Mouse (Mus musculus) hindbrain, embryonic 13.5 days (tissue): ENCODE measurements at regions not wholly inside any gene's neighbourhood (a gene's known extent, or its start where the extent isn't known, plus 50 kb on each side); places are given as distances from the start of the nearest gene placed in this dataset.
A peak's percentile ranks its signal among the peaks of the same experiment; 100 is the strongest.

ENCODE experiments used
- ATAC-seq: fragments of 200-750 bp; cut with Nextera tagmentation; 2 replicates; pipeline ENCODE4 v1.8.0; 2017; ENCODE audit warnings: moderate TSS enrichment; ENCODE audit not compliant: low FRiP score
- H3K27ac ChIP-seq: fragments of 300-500 bp; sonication (generic); 2 replicates; pipeline ENCODE4 v1.5.1; 2015; ENCODE audit warnings: inconsistent platforms, mild to moderate bottlenecking, moderate library complexity
- H3K27me3 ChIP-seq: fragments of 300-500 bp; sonication (generic); 2 replicates; pipeline ENCODE4 v1.6.1; 2015; ENCODE audit warnings: mild to moderate bottlenecking, inconsistent platforms
- H3K36me3 ChIP-seq: fragments of 300-500 bp; sonication (generic); 2 replicates; pipeline ENCODE4 v1.6.1; 2015; ENCODE audit warnings: mild to moderate bottlenecking, inconsistent platforms
- H3K4me1 ChIP-seq: fragments of 300-500 bp; sonication (generic); replicated peaks from 2 replicates; pipeline ENCODE4 v1.6.1; 2015; ENCODE audit warnings: inconsistent platforms
- H3K4me2 ChIP-seq: fragments of 300-500 bp; sonication (generic); 2 replicates; pipeline ENCODE4 v1.6.1; 2015; ENCODE audit warnings: inconsistent platforms, mild to moderate bottlenecking, moderate library complexity
- H3K4me3 ChIP-seq: fragments of 300-500 bp; sonication (generic); 2 replicates; pipeline ENCODE4 v1.5.1; 2015; ENCODE audit warnings: mild to moderate bottlenecking, inconsistent platforms
- H3K9ac ChIP-seq: fragments of 300-500 bp; sonication (generic); 2 replicates; pipeline ENCODE4 v1.6.1; 2015; ENCODE audit warnings: mild to moderate bottlenecking, inconsistent platforms
- H3K9me3 ChIP-seq: fragments of 300-500 bp; sonication (generic); 2 replicates; pipeline ENCODE4 v1.6.1; 2016; ENCODE audit warnings: inconsistent platforms
- WGBS: fragments of 180-500 bp; shearing (Covaris S2); methylation state at CpG from one replicate; pipeline ENCODE4 v1.1.7; 2015; 5-methylcytosine and 5-hydroxymethylcytosine counted together

DNA sequence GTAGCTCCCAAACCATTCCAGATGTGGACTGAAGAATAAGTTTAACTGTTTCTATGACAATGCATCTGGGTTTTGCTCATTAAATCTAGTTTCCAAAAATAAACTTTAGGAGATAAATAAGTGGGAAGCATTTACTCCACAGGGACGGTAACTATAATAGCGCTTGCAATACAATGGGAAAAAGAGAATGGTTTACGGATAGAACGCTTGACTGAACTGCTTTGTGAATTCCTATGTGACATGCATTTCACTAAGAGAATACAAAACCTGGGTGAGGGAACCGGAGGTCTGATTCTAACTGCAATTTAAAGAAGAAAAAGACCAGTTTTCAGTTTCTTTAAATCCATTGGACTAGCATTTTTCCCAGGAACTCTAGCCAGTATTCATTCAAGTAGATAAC, 704.1 kb upstream of the Marcks start:
- no peak overlapping the region for H3K4me3 ChIP-seq

DNA sequence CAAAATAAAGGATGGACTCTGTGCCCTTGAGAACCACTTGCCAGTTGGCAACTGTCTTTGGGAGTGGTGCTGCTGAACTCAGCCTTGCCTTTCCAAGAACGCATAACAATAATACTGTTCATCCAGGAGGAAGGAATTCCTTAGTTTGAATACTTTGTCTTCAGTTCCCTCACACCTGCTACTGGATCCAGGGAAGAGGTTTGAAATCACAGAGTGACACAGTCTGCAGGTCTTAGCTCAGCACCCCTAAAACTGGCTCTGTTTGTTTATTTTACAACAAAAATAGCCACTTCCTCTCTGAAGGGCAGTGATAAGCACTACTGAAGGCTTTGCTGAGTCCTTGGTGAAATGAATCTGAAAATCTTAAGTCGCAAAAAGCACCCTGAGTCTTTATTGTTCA, 703.1 kb upstream of the Marcks start:
- Histone ChIP-seq H3K4me2 (no peak overlapping the region), H3K4me1 (0 out of 2 replicates have a peak, but pooled peaks cover 3% of the 10 kb centered on the region), H3K9ac (no peak overlapping the region), H3K27me3 (no peaks in the 10 kb centered on the region), H3K27ac (no peak overlapping the region), H3K4me3 (no peak overlapping the region), H3K9me3 (no peaks in the 10 kb centered on the region), H3K36me3 (no peaks in the 10 kb centered on the region)
- ATAC-seq: no peak
- 42% methylated on average over 2 of the region's 2 CpGs for WGBS

More for the DNA sequence above, 704.1 kb upstream of the Marcks start:
- Histone ChIP-seq H3K36me3 (no peaks in the 10 kb centered on the region), H3K27ac (no peak overlapping the region), H3K9me3 (no peaks in the 10 kb centered on the region), H3K4me2 (no peak overlapping the region), H3K4me1 (0 out of 2 replicates have a peak, but pooled peaks cover 3% of the 10 kb centered on the region), H3K27me3 (no peaks in the 10 kb centered on the region), H3K9ac (no peak overlapping the region)
- no peak for ATAC-seq
- WGBS: 19% methylated on average over 5 of the region's 5 CpGs

DNA sequence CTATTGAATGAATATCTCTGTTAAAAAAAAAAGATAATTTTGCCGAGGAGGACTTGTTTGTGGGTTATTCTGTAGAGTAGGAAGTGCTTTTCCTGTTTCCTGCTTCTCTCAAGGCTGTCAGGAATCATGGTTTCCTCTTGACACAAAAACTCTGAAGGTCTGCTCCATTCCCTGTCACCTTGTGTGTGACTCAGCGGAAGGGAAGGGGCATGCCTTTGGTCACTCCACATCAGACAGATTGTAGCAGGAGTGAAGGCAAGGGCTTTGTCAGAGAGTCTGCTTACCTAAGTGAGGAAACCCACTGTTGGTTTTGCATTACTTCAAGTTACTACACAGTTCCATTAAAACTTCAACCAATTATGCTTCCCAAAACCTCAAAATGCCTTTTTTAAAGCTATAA, 699.0 kb upstream of the Marcks start:
- WGBS: 81% methylated on average over 2 of the region's 2 CpGs
- H3K4me1 ChIP-seq: no peaks in the 10 kb centered on the region
- H3K9ac ChIP-seq: no peak overlapping the region
- no peaks in the 10 kb centered on the region for H3K36me3 ChIP-seq
- ATAC-seq: no peak
- no peaks in the 10 kb centered on the region for H3K9me3 ChIP-seq
- H3K4me3 ChIP-seq: no peak overlapping the region
- no peak overlapping the region for H3K4me2 ChIP-seq
- H3K27ac ChIP-seq: no peak overlapping the region
- no peaks in the 10 kb centered on the region for H3K27me3 ChIP-seq

DNA sequence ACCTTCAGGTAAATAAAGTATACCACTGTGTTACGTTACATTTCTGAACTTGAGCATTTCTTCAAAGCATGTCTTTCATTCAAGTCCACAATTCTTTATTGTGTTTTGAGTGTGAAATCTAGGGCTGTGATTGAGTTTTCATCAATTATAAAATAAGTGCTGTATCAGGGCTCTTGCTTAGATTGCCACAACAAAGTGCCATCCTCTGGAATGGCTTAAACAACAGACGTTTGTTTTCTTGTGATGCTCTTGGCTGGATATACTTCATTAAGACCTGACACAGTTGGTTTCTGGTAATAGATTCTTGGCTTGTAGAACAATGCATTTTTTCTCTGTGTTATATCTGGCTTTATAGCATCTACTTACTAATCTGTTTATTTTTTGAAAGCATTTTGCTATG, 674.3 kb upstream of the Marcks start:
- Histone ChIP-seq H3K4me1 (peaks cover 17% of the 10 kb centered on the region), H3K36me3 (no peaks in the 10 kb centered on the region), H3K27me3 (no peaks in the 10 kb centered on the region), H3K27ac (peak overlapping the region; percentile 69; the same call in 1 of the 2 replicates), H3K9me3 (no peaks in the 10 kb centered on the region), H3K4me2 (no peak overlapping the region), H3K9ac (no peak overlapping the region), H3K4me3 (no peak overlapping the region)
- no peak for ATAC-seq
- 36% methylated on average over 2 of the region's 2 CpGs for WGBS

DNA sequence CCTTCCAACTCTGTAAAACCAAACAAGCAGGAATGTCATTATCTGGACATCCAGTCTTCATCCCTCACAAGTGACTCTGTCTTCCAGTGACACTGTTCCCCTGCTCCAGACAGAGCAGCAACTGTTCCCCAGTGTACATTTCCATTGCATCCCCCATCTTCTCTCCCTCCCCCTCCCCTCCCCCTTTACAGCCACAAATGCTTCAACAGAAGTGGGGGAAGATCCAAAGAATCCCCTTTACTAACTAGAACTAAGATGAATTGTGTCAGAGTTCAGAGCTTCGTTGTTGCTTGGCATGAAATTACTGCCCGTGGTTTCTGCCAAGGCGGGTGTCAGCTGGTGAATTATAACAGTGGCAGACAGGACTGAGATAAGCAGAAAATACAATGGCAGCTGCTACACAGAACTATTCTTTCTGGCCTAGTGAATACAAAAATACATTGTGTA, 673.7 kb upstream of the Marcks start:
- peak; percentile 89 for ATAC-seq
- Histone ChIP-seq H3K4me3 (no peak overlapping the region), H3K27ac (peak overlapping the region; percentile 69), H3K36me3 (no peaks in the 10 kb centered on the region), H3K4me1 (peaks cover 17% of the 10 kb centered on the region), H3K9ac (0 out of 2 replicates have a peak overlapping the region, but pooled peaks have one; percentile 1), H3K27me3 (no peaks in the 10 kb centered on the region), H3K4me2 (no peak overlapping the region), H3K9me3 (no peaks in the 10 kb centered on the region)
- WGBS: 18% methylated on average over 3 of the region's 3 CpGs

DNA sequence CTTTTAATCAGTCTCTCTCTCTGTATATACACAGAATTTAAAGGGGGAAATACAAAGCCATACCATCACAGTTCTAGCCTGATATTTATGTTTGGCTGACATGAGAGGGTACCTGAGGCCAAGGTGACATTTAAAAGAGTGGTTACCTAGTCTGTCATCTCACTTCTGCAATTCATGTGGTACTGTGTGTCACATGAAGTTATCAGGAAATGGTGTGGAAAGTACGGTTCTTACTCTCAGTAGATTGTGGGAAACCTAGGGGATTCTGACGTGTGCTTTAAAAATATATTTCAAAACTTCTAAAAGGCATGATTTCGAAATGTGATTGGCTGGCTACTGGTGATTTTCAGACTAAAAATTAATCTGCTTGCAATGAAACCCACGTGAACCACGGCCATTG, 673.1 kb upstream of the Marcks start:
- no peaks in the 10 kb centered on the region for H3K9me3 ChIP-seq
- H3K4me1 ChIP-seq: peaks cover 17% of the 10 kb centered on the region
- no peak for ATAC-seq
- H3K27ac ChIP-seq: peak overlapping the region; percentile 69; the same call in 1 of the 2 replicates
- H3K27me3 ChIP-seq: no peaks in the 10 kb centered on the region
- no peak overlapping the region for H3K9ac ChIP-seq
- H3K36me3 ChIP-seq: no peaks in the 10 kb centered on the region
- WGBS: 78% methylated on average over 5 of the region's 5 CpGs
- no peak overlapping the region for H3K4me2 ChIP-seq
- H3K4me3 ChIP-seq: no peak overlapping the region

DNA sequence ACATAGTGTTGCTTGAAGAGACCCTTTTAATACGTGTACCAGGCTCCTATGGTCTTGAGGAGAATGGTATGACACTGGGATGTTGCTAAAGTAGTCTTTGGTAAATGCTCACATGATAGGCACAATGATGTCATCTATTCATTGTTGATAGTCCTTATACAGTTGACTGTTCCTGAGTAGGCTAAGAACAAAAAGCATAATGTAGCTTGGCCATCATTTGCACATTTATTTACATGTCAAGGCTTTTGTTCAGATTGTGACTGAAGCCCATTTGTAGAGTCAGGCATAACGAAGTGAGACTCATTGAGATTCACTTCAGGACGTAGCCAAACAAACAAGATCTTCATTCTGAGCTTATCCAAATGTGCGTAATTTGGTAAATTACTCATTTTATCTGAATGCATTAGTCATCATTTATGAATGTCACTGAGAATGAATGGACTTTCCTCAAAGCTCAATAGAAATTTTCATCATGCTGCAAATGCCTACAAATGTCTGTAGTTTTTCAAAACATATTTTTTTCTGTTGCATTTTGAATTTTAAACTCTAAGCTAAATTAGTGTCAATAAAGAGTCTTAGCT, 664.6 kb upstream of the Marcks start:
- Histone ChIP-seq H3K4me3 (no peak overlapping the region), H3K4me2 (no peak overlapping the region), H3K9me3 (no peaks in the 10 kb centered on the region), H3K4me1 (no peaks in the 10 kb centered on the region), H3K9ac (no peak overlapping the region), H3K27ac (no peak overlapping the region), H3K27me3 (no peaks in the 10 kb centered on the region), H3K36me3 (no peaks in the 10 kb centered on the region)
- ATAC-seq: no peak
- 38% methylated on average over 4 of the region's 4 CpGs for WGBS

DNA sequence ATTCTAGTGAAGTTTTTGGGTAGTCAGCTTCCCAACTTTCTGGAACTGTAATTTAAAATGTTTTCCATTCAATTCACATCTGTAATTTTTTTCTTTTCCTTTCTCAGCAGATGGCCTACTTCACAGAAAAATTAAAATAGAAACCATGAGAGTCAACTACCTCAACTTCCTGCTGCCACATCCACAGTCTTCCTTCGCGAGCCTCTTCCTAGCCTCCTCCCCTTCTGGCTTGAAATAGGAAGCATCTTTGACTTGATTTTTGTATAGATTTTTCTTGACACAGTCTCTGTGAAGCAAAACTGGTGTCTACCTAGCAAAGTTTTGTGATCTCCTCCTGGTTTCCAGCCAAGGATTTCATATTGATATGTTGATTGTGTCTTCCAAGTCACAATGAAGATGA, 660.7 kb upstream of the Marcks start:
- no peak overlapping the region for H3K9ac ChIP-seq
- no peak for ATAC-seq
- no peaks in the 10 kb centered on the region for H3K4me1 ChIP-seq
- no peak overlapping the region for H3K4me3 ChIP-seq
- no peaks in the 10 kb centered on the region for H3K9me3 ChIP-seq
- WGBS: 91% methylated on average over 2 of the region's 2 CpGs
- no peak overlapping the region for H3K4me2 ChIP-seq
- no peaks in the 10 kb centered on the region for H3K27me3 ChIP-seq
- no peaks in the 10 kb centered on the region for H3K36me3 ChIP-seq
- no peak overlapping the region for H3K27ac ChIP-seq

DNA sequence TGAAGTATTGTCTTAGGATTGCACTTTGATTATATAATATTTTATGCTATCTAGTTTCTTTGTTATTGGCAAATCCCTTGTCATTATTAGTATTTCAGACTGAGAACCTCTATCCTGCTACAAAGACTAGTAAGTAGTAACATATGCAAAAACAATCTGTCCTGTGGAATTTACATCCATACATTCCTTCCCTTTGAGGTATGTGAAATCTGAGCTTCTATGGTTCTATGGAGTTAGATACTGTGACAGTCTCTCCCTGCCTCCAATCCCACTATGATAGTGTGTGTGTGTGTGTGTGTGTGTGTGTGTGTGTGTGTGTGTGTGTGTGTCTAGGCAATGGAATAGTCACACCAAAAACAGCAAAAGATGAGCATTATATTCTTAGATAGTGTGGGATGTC, 659.6 kb upstream of the Marcks start:
- no peak overlapping the region for H3K9ac ChIP-seq
- H3K9me3 ChIP-seq: no peaks in the 10 kb centered on the region
- ATAC-seq: no peak
- no peaks in the 10 kb centered on the region for H3K36me3 ChIP-seq
- H3K27ac ChIP-seq: no peak overlapping the region
- H3K4me1 ChIP-seq: no peaks in the 10 kb centered on the region
- H3K4me2 ChIP-seq: no peak overlapping the region
- H3K4me3 ChIP-seq: no peak overlapping the region
- no peaks in the 10 kb centered on the region for H3K27me3 ChIP-seq

DNA sequence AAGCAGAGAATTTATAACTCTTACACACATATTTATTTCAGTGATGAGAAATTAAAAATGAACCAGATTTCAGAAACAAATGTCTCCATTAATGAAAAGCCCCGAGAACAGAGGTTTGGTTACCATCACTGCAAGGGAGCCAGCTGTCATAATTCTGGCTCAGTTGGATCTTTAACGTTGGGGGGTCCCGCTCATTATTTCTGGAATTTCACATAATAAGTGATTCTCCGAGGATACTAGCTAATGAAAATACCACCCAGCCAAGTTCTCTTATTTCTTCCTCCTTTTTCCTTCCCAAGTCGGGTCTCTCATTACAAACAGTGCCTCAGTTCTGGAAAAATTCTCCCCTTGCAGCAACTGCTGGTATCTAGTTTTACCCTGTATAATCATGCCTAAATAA, 659.0 kb upstream of the Marcks start:
- no peak overlapping the region for H3K27ac ChIP-seq
- WGBS: 75% methylated on average over 5 of the region's 5 CpGs

DNA sequence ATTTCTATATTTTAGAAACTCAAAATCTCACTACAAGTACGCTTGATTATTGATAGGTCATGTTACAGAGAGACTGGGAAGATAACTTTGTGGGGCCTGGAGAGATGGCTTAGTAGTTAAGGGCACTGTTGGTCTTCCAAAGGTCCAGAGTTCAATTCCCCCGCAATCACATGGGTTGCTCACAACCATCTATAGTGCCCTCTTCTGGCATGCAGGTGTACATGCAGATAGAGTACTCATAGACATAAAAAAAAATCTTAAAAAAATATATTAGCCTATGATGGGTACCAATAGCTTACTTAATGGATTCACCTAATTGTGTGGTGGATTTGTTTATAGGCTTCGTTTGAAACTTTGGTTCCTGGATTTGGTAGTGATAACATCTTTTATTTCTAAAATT, 654.2 kb upstream of the Marcks start:
- Histone ChIP-seq H3K36me3 (no peaks in the 10 kb centered on the region), H3K27ac (no peak overlapping the region), H3K27me3 (no peaks in the 10 kb centered on the region), H3K9ac (no peak overlapping the region), H3K4me1 (no peaks in the 10 kb centered on the region), H3K9me3 (no peaks in the 10 kb centered on the region), H3K4me3 (no peak overlapping the region), H3K4me2 (no peak overlapping the region)
- 82% methylated on average over 3 of the region's 3 CpGs for WGBS
- ATAC-seq: no peak

More for the DNA sequence above, 659.0 kb upstream of the Marcks start:
- ATAC-seq: no peak
- no peak overlapping the region for H3K9ac ChIP-seq
- no peaks in the 10 kb centered on the region for H3K4me1 ChIP-seq
- H3K4me2 ChIP-seq: no peak overlapping the region
- no peaks in the 10 kb centered on the region for H3K9me3 ChIP-seq
- no peaks in the 10 kb centered on the region for H3K27me3 ChIP-seq
- no peak overlapping the region for H3K4me3 ChIP-seq
- no peaks in the 10 kb centered on the region for H3K36me3 ChIP-seq

DNA sequence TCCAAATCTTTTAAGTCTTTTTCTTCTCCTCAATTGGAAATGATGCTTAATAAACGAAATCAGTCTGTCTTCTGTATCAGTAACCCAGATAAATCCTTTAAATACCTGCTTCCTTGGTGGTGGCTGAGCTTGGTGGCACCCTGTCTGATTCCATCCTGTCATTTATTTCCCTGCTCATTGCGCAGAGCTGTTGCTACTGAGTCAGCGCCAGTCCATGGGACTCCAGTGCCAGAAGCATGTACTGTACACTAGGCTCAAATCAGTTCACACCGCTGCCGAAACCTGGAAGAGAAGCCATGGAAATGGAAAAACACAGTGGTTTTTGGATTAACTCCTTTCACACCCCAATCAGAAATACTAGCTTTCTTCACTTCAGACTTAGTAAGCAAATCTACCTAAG, 649.3 kb upstream of the Marcks start:
- H3K27ac ChIP-seq: no peak overlapping the region
- no peaks in the 10 kb centered on the region for H3K36me3 ChIP-seq
- no peaks in the 10 kb centered on the region for H3K27me3 ChIP-seq
- H3K4me3 ChIP-seq: no peak overlapping the region
- no peak overlapping the region for H3K4me2 ChIP-seq
- H3K9me3 ChIP-seq: no peaks in the 10 kb centered on the region
- WGBS: 87% methylated on average over 5 of the region's 5 CpGs
- H3K4me1 ChIP-seq: no peaks in the 10 kb centered on the region
- H3K9ac ChIP-seq: no peak overlapping the region
- no peak for ATAC-seq
